Mouse (Mus musculus): Measurements from ENCODE around the gene Zfp266. TPM values are rescaled to one million over a fixed set of nuclear protein-coding genes. Genes with fewer than 3 reads are reported as not detected.

Zfp266 gene
- total RNA-seq, 2 experiments from 2014 or later: 16.6 to 18.4 TPM

GRCm38 (mm10) chr9:20479396-20479795, 41.8 kb downstream of the Zfp266 start:
- Histone ChIP-seq H3K4me3 (no peak overlapping the region), H3K27ac (no peak overlapping the region)
- TF ChIP-seq CTCF (IDR thresholded peaks at IDR 0.05): no peak
- intact Hi-C loops (cut with DNase I): no loop called here
- DNase-seq: no peak

GRCm38 (mm10) chr9:20476632-20477031, 44.6 kb downstream of the Zfp266 start:
- H3K4me3 ChIP-seq: no peak overlapping the region
- DNase-seq: no peak
- no peak overlapping the region for H3K27ac ChIP-seq
- intact Hi-C loops (cut with DNase I): no loop called here
- no peak for TF ChIP-seq CTCF (IDR thresholded peaks at IDR 0.05)

- Histone ChIP-seq H3K27ac (no peak overlapping the region), H3K4me3 (no peak overlapping the region)
- peak; percentile 69 for TF ChIP-seq CTCF (IDR thresholded peaks at IDR 0.05)
- intact Hi-C loops (cut with DNase I): loop anchor here (1.0 to 10.0 kb wide), 4 partner anchors 79 to 258 kb away; partner anchors contain the start of genes Fbxl12 and Ubl5
- peak; percentile 27 for DNase-seq
These were observed 54.3 kb downstream of the Zfp266 start for GRCm38 (mm10) chr9:20466761-20467442.

- TF ChIP-seq CTCF (IDR thresholded peaks at IDR 0.05): no peak
- Histone ChIP-seq H3K27ac (peak within 1 kb of the TSS; percentile 86), H3K4me3 (peak within 1 kb of the TSS; percentile 98)
- peak; percentile 77 for DNase-seq
- intact Hi-C loops (cut with DNase I): loop anchor here (10.0 kb wide), 4 partner anchors 75 to 265 kb away; partner anchors contain the start of genes Fbxl12, Ubl5 and Zfp560
These were observed 61.6 kb downstream of the Zfp266 start, which contains the start of gene Zfp26 for GRCm38 (mm10) chr9:20459377-20460317. TSS of gene Zfp26 (minus strand) at chr9:20460162.

- intact Hi-C loops (cut with DNase I): loop anchor here (10.0 kb wide), 1 partner anchor 69 kb away; the partner anchor contains the start of gene Zfp560
- no peak for TF ChIP-seq CTCF (IDR thresholded peaks at IDR 0.05)
- no peak for DNase-seq
- Histone ChIP-seq H3K4me3 (no peak overlapping the region), H3K27ac (no peak overlapping the region)
These were observed 67.6 kb downstream of the Zfp266 start for GRCm38 (mm10) chr9:20453647-20454046.

GRCm38 (mm10) chr9:20451493-20451892, 69.7 kb downstream of the Zfp266 start:
- H3K4me3 ChIP-seq: no peak overlapping the region
- DNase-seq: no peak
- intact Hi-C loops (cut with DNase I): loop anchor here (10.0 kb wide), 1 partner anchor 67 kb away; the partner anchor contains the start of gene Zfp560
- no peak overlapping the region for H3K27ac ChIP-seq
- no peak for TF ChIP-seq CTCF (IDR thresholded peaks at IDR 0.05)

Other genes starting within 250 kb of the Zfp266 start
- not detected for gene Olfr39, start 239.1 kb downstream of the Zfp266 start, total RNA-seq (2021)
- gene Olfr873, start 222.9 kb downstream of the Zfp266 start, total RNA-seq (2021): not detected
- not detected for gene Olfr18, start 185.3 kb downstream of the Zfp266 start, total RNA-seq (2021)
- gene Zfp560, start 136.2 kb downstream of the Zfp266 start, total RNA-seq (2021): 10 to 100 TPM; 11.6 to 11.9 TPM
- gene Zfp26, start 61.3 kb downstream of the Zfp266 start, total RNA-seq (2021): 1 to 10 TPM; 8.3 to 9.2 TPM
- gene Zfp426, start 28.7 kb downstream of the Zfp266 start, total RNA-seq (2021): 10 to 100 TPM in 1 of 2 experiments, 1 to 10 TPM in 1; 8.5 to 10.2 TPM
- 1 to 10 TPM; 2.6 to 3.8 TPM for gene Zfp846, start 59.9 kb upstream of the Zfp266 start, total RNA-seq (2021)
- 100 to 1,000 TPM; 188 to 210 TPM for gene Ubl5, start 121.5 kb upstream of the Zfp266 start, total RNA-seq (2021)
- 1 to 10 TPM; 4.7 to 5.3 TPM for gene Fbxl12, start 123.3 kb upstream of the Zfp266 start, total RNA-seq (2021)
- 10 to 100 TPM; 13.0 to 15.0 TPM for gene Pin1, start 130.7 kb upstream of the Zfp266 start, total RNA-seq (2021)
- under 1 TPM; 0.20 TPM for gene Olfm2, start 224.9 kb upstream of the Zfp266 start, total RNA-seq (2021)